Mouse (Mus musculus): ENCODE measurements around the gene Hrg. TPM values are rescaled to one million over a fixed set of nuclear protein-coding genes. Genes with fewer than 3 reads are reported as not detected.
"Not testable (repeated sequence)": the region's sequence is repeated elsewhere in the genome, so short reads cannot be mapped to it uniquely, and the experiment has no call there.

The Hrg gene
- polyA plus RNA-seq (2017; shearing (Covaris generic)) = not detected

- no peak for ATAC-seq
Observed at GRCm38 (mm10) chr16:22950840-22951395, at the start of gene Hrg. Gene Hrg, plus strand, starts transcription at chr16:22951072.

DNA sequence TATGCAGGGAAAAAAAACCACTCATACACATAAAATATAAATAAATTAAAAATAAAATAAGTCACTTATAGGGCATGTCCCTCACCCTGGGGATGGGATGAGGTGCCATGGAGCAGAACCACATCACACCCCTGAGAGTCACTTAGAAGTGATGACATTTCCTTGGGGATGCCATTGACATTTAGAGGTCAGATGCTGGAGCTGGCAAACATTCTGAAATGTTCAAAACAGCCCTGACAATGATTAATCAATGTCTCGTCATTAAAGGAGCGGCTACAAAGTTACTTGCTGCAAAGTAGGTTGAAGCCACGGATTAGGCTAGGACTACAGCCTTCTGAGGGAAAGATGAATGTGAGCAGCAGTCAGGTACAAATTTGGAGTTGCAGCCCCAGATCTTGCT is 49.5 kb upstream of the Hrg start:
- no peak for ATAC-seq

GRCm38 (mm10) chr16:22909290-22909689 is 41.6 kb upstream of the Hrg start:
- no peak for ATAC-seq

DNA sequence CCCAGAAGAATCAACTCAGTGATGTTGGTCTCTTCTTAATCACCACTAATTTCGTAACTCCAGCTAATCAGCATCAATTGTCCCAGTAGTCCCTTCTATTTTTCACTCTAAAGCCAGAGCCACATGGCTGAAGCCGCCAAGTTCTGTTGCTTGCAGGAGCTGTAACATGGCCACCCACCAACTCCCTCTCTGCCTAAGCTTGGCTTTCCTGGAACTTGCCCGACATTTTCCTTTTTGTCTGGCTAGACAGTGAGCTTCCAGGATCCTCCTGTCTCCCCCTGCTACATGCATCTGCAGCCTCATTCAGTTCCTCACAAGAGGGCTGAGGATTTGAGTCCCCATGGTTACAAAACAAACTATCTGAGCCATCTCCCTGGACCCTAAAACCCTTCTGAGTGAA is 38.9 kb upstream of the Hrg start:
- ATAC-seq = no peak

GRCm38 (mm10) chr16:22912886-22913285 is 38.0 kb upstream of the Hrg start:
- no peak for ATAC-seq

DNA sequence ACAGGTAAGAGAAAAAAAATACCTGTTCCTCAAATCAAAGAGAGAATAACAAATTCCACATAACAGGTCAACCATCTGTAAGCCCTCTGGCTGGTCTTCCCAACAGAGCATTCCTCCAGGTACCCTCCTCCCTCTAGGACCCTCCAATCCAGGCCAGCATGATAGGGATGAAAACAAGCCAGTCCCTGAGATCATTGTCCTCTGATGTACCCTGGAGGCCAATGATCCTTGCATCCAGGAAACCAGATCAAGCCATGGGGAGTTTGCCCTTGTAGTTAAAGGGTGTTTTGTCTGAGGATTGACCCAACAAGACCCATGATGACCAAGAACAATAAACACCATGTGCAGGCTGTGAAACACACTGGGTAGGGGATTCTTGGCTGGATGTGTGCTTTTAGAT is 36.6 kb upstream of the Hrg start:
- ATAC-seq = no peak

GRCm38 (mm10) chr16:22918034-22918433 is 32.8 kb upstream of the Hrg start, which contains the start of gene Fetub:
Gene Fetub, plus strand, starts transcription at chr16:22918334.
- ATAC-seq = no peak

- no peak for ATAC-seq
Observed at GRCm38 (mm10) chr16:22918664-22919312, 32.1 kb upstream of the Hrg start.

DNA sequence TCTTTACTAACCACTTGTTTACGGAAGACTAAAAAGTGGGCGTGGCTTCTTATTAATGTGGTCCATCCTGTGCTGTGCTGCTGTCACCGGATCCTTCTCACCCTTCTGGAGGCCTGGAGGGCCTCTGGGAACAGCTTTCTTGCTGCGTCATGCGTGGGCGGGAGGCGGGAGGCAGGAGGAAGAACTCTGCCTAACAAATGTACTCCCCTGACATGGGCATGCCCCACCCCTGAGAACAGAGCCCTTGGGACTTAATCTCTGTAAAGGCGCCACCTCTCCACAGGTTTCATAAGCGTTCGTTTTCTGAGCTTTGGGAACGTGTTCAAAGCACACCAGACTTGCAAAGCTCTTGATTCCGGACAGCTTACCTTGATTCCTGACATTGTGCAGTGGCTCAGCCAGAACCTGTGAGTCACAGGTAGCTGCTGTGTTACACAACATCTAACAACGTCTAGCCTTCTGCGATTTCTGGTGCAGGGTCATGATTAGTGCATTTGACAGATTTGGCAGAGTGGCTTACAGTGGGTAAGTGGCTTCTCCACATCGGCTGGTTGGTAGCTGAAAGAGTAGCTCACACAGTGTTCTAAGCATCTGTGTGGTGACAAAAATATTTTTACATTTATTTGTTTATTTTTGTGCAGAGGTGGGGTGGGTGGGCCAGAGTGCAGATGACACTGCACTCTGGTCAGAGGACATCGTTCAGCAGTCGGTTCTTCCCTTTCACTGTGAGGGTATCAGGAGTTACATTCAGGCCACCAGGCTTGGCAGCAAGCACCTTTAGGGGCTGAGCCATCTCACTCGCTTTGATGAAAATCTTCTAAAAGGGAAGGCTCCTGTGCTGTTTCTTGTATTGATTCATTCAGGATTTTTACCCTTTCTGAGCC is 30.7 kb upstream of the Hrg start:
- peak; percentile 21 for ATAC-seq

GRCm38 (mm10) chr16:22921761-22922160 is 29.1 kb upstream of the Hrg start:
- no peak for ATAC-seq

DNA sequence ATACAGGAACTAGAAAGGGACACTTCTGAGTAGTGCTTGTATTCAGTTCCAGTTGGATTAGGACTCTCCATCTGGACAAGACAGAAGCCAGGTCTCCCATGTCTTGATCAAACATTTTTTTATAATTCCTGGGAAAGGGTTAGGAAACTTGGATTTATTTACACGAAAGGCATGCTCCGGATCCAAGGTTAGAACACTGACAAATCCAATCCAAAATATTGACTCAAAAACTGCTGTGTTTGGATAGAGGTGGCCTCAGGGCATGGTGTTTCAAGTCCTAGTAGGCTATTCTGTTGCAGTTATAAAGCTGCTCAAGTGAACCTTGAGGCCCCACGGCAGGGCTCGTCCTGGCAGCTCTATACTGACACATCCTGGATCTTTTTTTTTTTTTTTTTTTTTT is 28.4 kb upstream of the Hrg start:
- ATAC-seq = no peak

- ATAC-seq = no peak
Observed at GRCm38 (mm10) chr16:22929575-22929974, 21.3 kb upstream of the Hrg start.

DNA sequence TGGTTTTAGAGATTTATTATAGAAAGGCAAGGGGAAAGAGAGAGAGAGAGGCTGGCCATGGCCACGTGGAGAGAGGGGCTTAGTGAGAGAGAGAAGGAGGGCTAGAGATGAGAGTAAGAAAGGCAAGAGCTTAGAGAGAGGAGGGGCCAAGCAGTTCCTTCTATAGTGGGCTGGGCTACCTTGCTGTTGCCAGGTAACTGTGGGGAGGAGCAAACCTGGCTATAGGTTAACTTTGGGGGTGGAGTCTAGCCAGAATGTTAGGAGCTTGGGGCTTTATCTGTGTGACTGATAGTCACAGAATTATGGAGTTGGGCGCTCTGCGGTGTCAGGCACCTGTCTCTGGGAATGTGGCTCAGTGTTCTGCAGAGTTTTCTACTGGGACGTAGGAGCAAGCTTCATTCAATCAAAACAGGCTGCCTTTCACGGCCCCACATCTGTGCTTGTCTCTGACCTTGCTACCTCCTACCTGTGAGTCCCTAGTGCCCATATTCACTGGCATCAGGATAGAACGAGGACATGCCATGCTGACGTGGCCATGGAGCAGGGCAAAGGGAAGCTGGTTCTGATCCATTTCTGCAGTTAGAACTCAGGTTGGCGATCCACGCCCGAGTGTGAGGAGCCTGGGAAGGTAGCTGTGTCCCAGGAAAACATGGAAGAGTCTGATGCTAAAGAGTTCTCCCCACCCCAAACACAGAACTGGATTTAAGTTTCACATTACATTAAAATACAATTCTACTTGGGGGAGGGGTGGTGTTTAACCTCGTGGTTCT is 19.3 kb upstream of the Hrg start:
- no peak for ATAC-seq

GRCm38 (mm10) chr16:22937631-22938030 is 13.2 kb upstream of the Hrg start:
- no peak for ATAC-seq

GRCm38 (mm10) chr16:22938541-22938940 is 12.3 kb upstream of the Hrg start:
- no peak for ATAC-seq

GRCm38 (mm10) chr16:22939120-22939695 is 11.7 kb upstream of the Hrg start:
- ATAC-seq = no peak

DNA sequence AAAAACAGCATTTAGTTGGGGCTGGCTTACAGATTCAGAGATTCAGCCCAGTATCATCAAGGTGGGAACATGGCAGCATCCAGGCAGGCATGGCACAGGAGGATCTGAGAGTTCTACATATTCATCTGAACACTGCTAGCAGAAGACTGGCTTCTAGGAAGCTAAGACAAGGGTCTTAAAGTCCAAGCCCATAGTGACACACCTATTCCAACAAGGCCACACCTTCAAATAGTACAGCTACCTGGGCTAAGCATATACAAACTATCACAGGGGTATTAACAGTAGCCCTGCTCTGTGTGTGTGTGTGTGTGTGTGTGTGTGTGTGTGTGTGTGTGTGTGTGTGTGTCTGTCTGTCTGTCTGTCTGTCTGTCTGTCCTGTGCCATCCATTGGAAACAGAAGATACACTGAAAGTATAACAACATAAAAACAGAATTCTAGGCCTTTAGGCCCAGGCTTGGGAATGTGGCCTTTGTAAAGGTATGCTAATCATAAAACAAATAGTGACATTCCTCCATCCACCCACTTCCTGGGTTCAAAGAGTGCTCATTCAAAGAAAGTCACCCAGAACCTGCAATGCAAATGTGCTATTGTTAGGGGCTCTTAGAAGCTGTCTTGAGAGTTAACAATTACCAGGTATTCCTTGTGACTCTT is 8.9 kb upstream of the Hrg start:
- not testable (repeated sequence) for ATAC-seq

DNA sequence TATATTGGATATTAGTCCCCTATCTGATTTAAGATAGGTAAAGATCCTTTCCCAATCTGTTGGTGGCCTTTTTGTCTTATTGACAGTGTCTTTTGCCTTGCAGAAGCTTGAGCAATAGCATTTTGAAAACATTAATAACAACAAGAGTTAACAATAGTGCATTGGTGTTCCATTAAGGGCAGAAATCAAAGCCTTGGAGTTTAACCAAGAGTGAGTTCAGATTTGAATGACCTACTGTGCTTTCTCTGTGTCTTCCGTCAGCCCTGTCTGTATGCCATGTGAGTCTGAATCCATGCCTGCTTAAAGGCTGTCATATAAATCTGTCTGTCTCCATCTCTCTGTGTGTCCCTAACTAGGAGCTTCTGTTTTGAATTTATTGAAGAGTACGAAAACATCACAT is 3.5 kb upstream of the Hrg start:
- ATAC-seq = no peak

- no peak for ATAC-seq
Observed at GRCm38 (mm10) chr16:22953069-22953468, 2.2 kb downstream of the Hrg start.

- no peak for ATAC-seq
Observed at GRCm38 (mm10) chr16:22955397-22956084, 4.7 kb downstream of the Hrg start.

DNA sequence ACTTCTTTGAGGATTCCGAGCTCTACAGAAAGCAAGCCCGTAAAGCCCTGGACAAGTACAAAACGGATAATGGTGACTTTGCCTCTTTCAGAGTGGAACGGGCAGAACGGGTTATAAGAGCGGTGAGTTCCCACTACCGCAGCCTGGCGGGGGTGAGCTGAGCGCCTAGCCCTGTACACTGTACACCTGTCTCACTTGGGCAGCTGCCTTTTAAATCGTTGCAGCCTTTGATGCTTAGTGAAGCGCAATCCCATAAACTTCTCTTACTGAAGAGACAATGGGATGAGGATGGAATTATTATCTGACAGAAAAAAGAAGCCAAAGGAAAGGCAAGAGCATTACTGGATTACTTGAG is 5.2 kb downstream of the Hrg start:
- ATAC-seq = no peak

DNA sequence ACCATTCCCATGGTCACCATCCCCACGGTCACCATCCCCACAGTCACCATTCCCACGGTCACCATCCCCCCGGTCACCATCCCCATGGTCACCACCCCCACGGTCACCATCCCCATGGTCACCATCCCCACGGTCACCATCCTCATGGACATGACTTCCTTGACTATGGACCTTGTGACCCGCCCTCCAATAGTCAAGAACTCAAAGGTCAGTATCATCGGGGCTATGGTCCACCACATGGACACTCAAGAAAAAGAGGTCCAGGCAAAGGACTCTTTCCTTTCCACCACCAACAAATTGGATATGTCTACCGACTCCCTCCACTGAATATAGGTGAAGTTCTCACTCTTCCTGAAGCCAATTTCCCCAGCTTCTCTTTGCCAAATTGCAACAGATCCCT is 10.2 kb downstream of the Hrg start:
- no peak for ATAC-seq
